Mouse (Mus musculus) limb, embryonic 10.5 days (tissue): Measurements from ENCODE around the gene Speer4f2. TPM values are rescaled to one million over a fixed set of nuclear protein-coding genes. Genes with fewer than 3 reads are reported as not detected.
A peak's percentile ranks its signal among the peaks of the same experiment; 100 is the strongest.

Experiments used
- DNase-seq: peaks from one replicate; pipeline ENCODE4 v3.0.0-alpha.2; 2017; ENCODE audit warnings: low spot score
- H3K27ac ChIP-seq: fragments of 300-500 bp; sonication (generic); 2 replicates; pipeline ENCODE4 v1.5.1; 2016; ENCODE audit warnings: mild to moderate bottlenecking
- H3K27me3 ChIP-seq: fragments of 300-500 bp; sonication (generic); 2 replicates; pipeline ENCODE4 v1.6.1; 2016; ENCODE audit warnings: low read depth, mild to moderate bottlenecking; ENCODE audit not compliant: poor library complexity, severe bottlenecking
- H3K36me3 ChIP-seq: fragments of 300-500 bp; sonication (generic); 2 replicates; pipeline ENCODE4 v1.6.1; 2016; ENCODE audit warnings: mild to moderate bottlenecking, moderate library complexity
- H3K4me1 ChIP-seq: fragments of 300-500 bp; sonication (generic); 2 replicates; pipeline ENCODE4 v1.6.1; 2016
- H3K4me3 ChIP-seq: fragments of 300-500 bp; sonication (generic); 2 replicates; pipeline ENCODE4 v1.5.1; 2016; ENCODE audit warnings: mild to moderate bottlenecking, moderate library complexity
- H3K9me3 ChIP-seq: fragments of 300-500 bp; sonication (generic); replicated peaks from 2 replicates; pipeline ENCODE4 v1.6.1; 2016; ENCODE audit warnings: mild to moderate bottlenecking
- WGBS: fragments of 180-500 bp; shearing (Covaris S2); methylation state at CpG from one replicate; pipeline ENCODE4 v1.1.7; 2016; 5-methylcytosine and 5-hydroxymethylcytosine counted together
- polyA plus RNA-seq: library from polyadenylated mRNA; unstranded; fragments of >200 nt; fragmentation: Nextera tagmentation; extraction: Ambion mirVana; gene quantifications from 2 replicates; pipeline ENCODE4 v1.2.1, GENCODE M21; 2016

Speer4f2 gene
- polyA plus RNA-seq, 1 experiment from 2014 or later, result not detected

- no peak overlapping the region for H3K27ac ChIP-seq
- H3K4me3 ChIP-seq, result no peak overlapping the region
- 85% methylated on average over 2 of the region's 2 CpGs for WGBS
- no peaks in the 10 kb centered on the region for H3K9me3 ChIP-seq
- H3K27me3 ChIP-seq, result no peaks in the 10 kb centered on the region
- no peak for DNase-seq
- H3K36me3 ChIP-seq, result no peaks in the 10 kb centered on the region
- H3K4me1 ChIP-seq, result peaks cover 4% of the 10 kb centered on the region
Measured at GRCm38 (mm10) chr5:17417201-17417600, 44.2 kb downstream of the Speer4f2 start.

- 79% methylated on average over 1 of the region's 1 CpGs for WGBS
- Histone ChIP-seq H3K36me3 (no peaks in the 10 kb centered on the region), H3K4me1 (peaks cover 4% of the 10 kb centered on the region), H3K4me3 (no peak overlapping the region), H3K27ac (peak overlapping the region; percentile 56), H3K27me3 (no peaks in the 10 kb centered on the region), H3K9me3 (no peaks in the 10 kb centered on the region)
- no peak for DNase-seq
Measured at GRCm38 (mm10) chr5:17419215-17419820, 46.3 kb downstream of the Speer4f2 start.

GRCm38 (mm10) chr5:17419921-17420320 lies 46.9 kb downstream of the Speer4f2 start:
- Histone ChIP-seq H3K27ac (no peak overlapping the region), H3K4me3 (no peak overlapping the region), H3K9me3 (no peaks in the 10 kb centered on the region), H3K4me1 (peaks cover 4% of the 10 kb centered on the region), H3K27me3 (no peaks in the 10 kb centered on the region), H3K36me3 (no peaks in the 10 kb centered on the region)
- DNase-seq, result no peak

GRCm38 (mm10) chr5:17422225-17422624 lies 49.2 kb downstream of the Speer4f2 start:
- no peak overlapping the region for H3K27ac ChIP-seq
- no peaks in the 10 kb centered on the region for H3K27me3 ChIP-seq
- H3K4me1 ChIP-seq, result peaks cover 4% of the 10 kb centered on the region
- H3K4me3 ChIP-seq, result no peak overlapping the region
- WGBS, result 94% methylated on average over 1 of the region's 1 CpGs
- H3K36me3 ChIP-seq, result no peaks in the 10 kb centered on the region
- no peak for DNase-seq
- H3K9me3 ChIP-seq, result no peaks in the 10 kb centered on the region

GRCm38 (mm10) chr5:17426930-17427329 lies 54.0 kb downstream of the Speer4f2 start:
- Histone ChIP-seq H3K27ac (no peak overlapping the region), H3K9me3 (no peaks in the 10 kb centered on the region), H3K4me3 (no peak overlapping the region), H3K27me3 (no peaks in the 10 kb centered on the region), H3K36me3 (no peaks in the 10 kb centered on the region), H3K4me1 (no peaks in the 10 kb centered on the region)
- DNase-seq, result no peak
- WGBS, result 81% methylated on average over 1 of the region's 1 CpGs

Other genes with a start within 250 kb of the Speer4f2 start
- not detected in 2 replicates for gene Speer4f1, start 102.9 kb downstream of the Speer4f2 start, polyA plus RNA-seq
- gene Sema3c, start 201.1 kb downstream of the Speer4f2 start, polyA plus RNA-seq, result 6.7 and 10.2 TPM in 2 replicates